Mouse (Mus musculus) G1E (cell line): ENCODE measurements around the gene Fam171a2. TPM values are rescaled to one million over a fixed set of nuclear protein-coding genes. Genes with fewer than 3 reads are reported as not detected.
"Not testable (repeated sequence)": the region's sequence is repeated elsewhere in the genome, so short reads cannot be mapped to it uniquely, and the experiment has no call there.

Source experiments
- ATAC-seq: 2 replicates; pipeline ENCODE4 v1.8.0; 2016; ENCODE audit warnings: mild to moderate bottlenecking; ENCODE audit not compliant: insufficient number of reproducible peaks, poor library complexity, low FRiP score, severe bottlenecking; ENCODE audit errors: extremely low read depth
- DNase-seq: peaks from one replicate; pipeline ENCODE4 v3.0.0; 2012; ENCODE audit warnings: low spot score
- H3K27me3 ChIP-seq: 2 replicates; pipeline ENCODE4 v1.6.1; 2012; ENCODE audit warnings: mild to moderate bottlenecking, low read length, inconsistent platforms; ENCODE audit not compliant: insufficient read depth
- H3K36me3 ChIP-seq: replicated peaks from 2 replicates; pipeline ENCODE3; 2012; ENCODE audit warnings: mild to moderate bottlenecking, inconsistent platforms
- H3K4me1 ChIP-seq: 2 replicates; pipeline ENCODE4 v1.6.1; 2012; ENCODE audit warnings: low read depth, low read length, inconsistent platforms, mixed read lengths; ENCODE audit not compliant: insufficient read depth
- H3K4me3 ChIP-seq: 2 replicates; pipeline ENCODE4 v1.5.1; 2012; ENCODE audit warnings: low read depth, mild to moderate bottlenecking, inconsistent platforms, low read length, moderate library complexity, mixed read lengths
- H3K9me3 ChIP-seq: replicated peaks from 2 replicates; pipeline ENCODE4 v1.6.1; 2012; ENCODE audit warnings: inconsistent platforms
- CTCF ChIP-seq: IDR thresholded peaks from 2 replicates; pipeline ENCODE4 v1.5.1; 2012; ENCODE audit warnings: low read depth, low read length, inconsistent platforms, mixed read lengths
- GATA1 ChIP-seq: IDR thresholded peaks from 2 replicates; pipeline ENCODE4 v1.6.1; 2012; ENCODE audit warnings: borderline replicate concordance, low read length, inconsistent platforms, mixed read lengths
- GATA2 ChIP-seq: IDR thresholded peaks from 2 replicates; pipeline ENCODE4 v1.6.1; 2012; ENCODE audit warnings: low read depth, low read length, inconsistent platforms, borderline replicate concordance
- POLR2AphosphoS5 ChIP-seq: IDR thresholded peaks from 2 replicates; pipeline ENCODE4 v1.6.1; 2012; ENCODE audit warnings: low read depth, low read length, inconsistent platforms; ENCODE audit not compliant: insufficient replicate concordance
- TAL1 ChIP-seq: conservative IDR thresholded peaks from 2 replicates; pipeline ENCODE4 v1.6.1; 2012; ENCODE audit warnings: low read depth, low read length, inconsistent platforms, mixed read lengths
- polyA plus RNA-seq: library from polyadenylated mRNA; stranded (reverse); fragments of >175 nt; gene quantifications from 2 replicates; pipeline ENCODE4 v1.2.3, GENCODE M21; 2012
- total RNA-seq, 2 experiments: library from RNA; stranded (forward) in 1 of 2; stranded (reverse) in 1 of 2; fragments of 200-1000 nt in 1 of 2; fragments of >200 nt in 1 of 2; fragmentation: Nextera tagmentation in 1 of 2; gene quantifications; 2 replicates each; pipeline ENCODE4 v1.2.3; 2014 to 2017

Fam171a2 gene
- total and polyA plus RNA-seq, 3 experiments, result 0.05 to 0.16 TPM; not detected in 1

- Histone ChIP-seq H3K27me3 (peaks cover 85% of the 10 kb centered on the region), H3K36me3 (no peaks in the 10 kb centered on the region), H3K4me1 (peaks cover 16% of the 10 kb centered on the region), H3K9me3 (no peaks in the 10 kb centered on the region), H3K4me3 (no peak overlapping the region)
- TF ChIP-seq TAL1 (no peak), GATA2 (no peak), POLR2AphosphoS5 (no peak), GATA1 (no peak), CTCF (no peak)
- DNase-seq (no peak), ATAC-seq (no peak)
These were observed 52.9 kb downstream of the Fam171a2 start for GRCm38 (mm10) chr11:102394421-102395124.

GRCm38 (mm10) chr11:102393719-102394420 is 53.6 kb downstream of the Fam171a2 start:
- ATAC-seq (no peak), DNase-seq (no peak)
- Histone ChIP-seq H3K36me3 (no peaks in the 10 kb centered on the region), H3K4me3 (no peak overlapping the region; the same call in 1 of the 2 replicates), H3K4me1 (peaks cover 16% of the 10 kb centered on the region), H3K9me3 (no peaks in the 10 kb centered on the region), H3K27me3 (peaks cover 78% of the 10 kb centered on the region)
- TF ChIP-seq CTCF, result no peak
- TF ChIP-seq GATA1, result no peak
- TF ChIP-seq GATA2, result no peak
- no peak for TF ChIP-seq POLR2AphosphoS5
- no peak for TF ChIP-seq TAL1

- ATAC-seq (no peak), DNase-seq (peak; percentile 71)
- Histone ChIP-seq H3K9me3 (no peaks in the 10 kb centered on the region), H3K27me3 (peaks cover 74% of the 10 kb centered on the region), H3K36me3 (no peaks in the 10 kb centered on the region), H3K4me3 (no peak within 1 kb of the TSS; the same call in 1 of the 2 replicates), H3K4me1 (peaks cover 16% of the 10 kb centered on the region)
- TF ChIP-seq POLR2AphosphoS5, result no peak
- no peak for TF ChIP-seq GATA2
- no peak for TF ChIP-seq TAL1
These were observed 54.2 kb downstream of the Fam171a2 start, which contains the start of gene Rundc3a for GRCm38 (mm10) chr11:102393238-102393634. Gene Rundc3a (plus strand): TSS chr11:102393403.

GRCm38 (mm10) chr11:102392441-102393237 is 54.8 kb downstream of the Fam171a2 start:
- no peak overlapping the region for H3K4me3 ChIP-seq

GRCm38 (mm10) chr11:102389436-102389835 is 58.0 kb downstream of the Fam171a2 start:
- not testable (repeated sequence) for H3K9me3 ChIP-seq, DNase-seq, H3K4me3 ChIP-seq, H3K36me3 ChIP-seq, ATAC-seq
- Histone ChIP-seq H3K4me1 (peaks cover 16% of the 10 kb centered on the region), H3K27me3 (peaks cover 57% of the 10 kb centered on the region)

More at GRCm38 (mm10) chr11:102392441-102393237, 54.8 kb downstream of the Fam171a2 start:
- no peak for ATAC-seq
- peaks cover 69% of the 10 kb centered on the region for H3K27me3 ChIP-seq
- no peak for TF ChIP-seq GATA2
- TF ChIP-seq CTCF, result no peak
- no peak for TF ChIP-seq GATA1
- TF ChIP-seq TAL1, result no peak
- no peak for TF ChIP-seq POLR2AphosphoS5
- H3K36me3 ChIP-seq, result no peaks in the 10 kb centered on the region
- no peaks in the 10 kb centered on the region for H3K9me3 ChIP-seq
- no peak for DNase-seq
- peaks cover 16% of the 10 kb centered on the region for H3K4me1 ChIP-seq

Other genes starting within 250 kb of the Fam171a2 start
- gene Hdac5, start 217.5 kb downstream of the Fam171a2 start, total RNA-seq (2014; fragmentation: Nextera tagmentation), result 20.5 and 30.7 TPM in 2 replicates
- 24.0 and 24.4 TPM in 2 replicates for gene Hdac5, start 217.5 kb downstream of the Fam171a2 start, total RNA-seq (2017)
- 42.8 and 48.2 TPM in 2 replicates for gene Hdac5, start 217.5 kb downstream of the Fam171a2 start, polyA plus RNA-seq
- 42.5 and 45.0 TPM in 2 replicates for gene BC030867, start 198.8 kb downstream of the Fam171a2 start, total RNA-seq (2014; fragmentation: Nextera tagmentation)
- gene BC030867, start 198.8 kb downstream of the Fam171a2 start, total RNA-seq (2017), result 4.9 and 5.7 TPM in 2 replicates
- gene BC030867, start 198.8 kb downstream of the Fam171a2 start, polyA plus RNA-seq, result 5.4 and 10.1 TPM in 2 replicates
- not detected in 2 replicates for gene Asb16, start 178.9 kb downstream of the Fam171a2 start, total RNA-seq (2014; fragmentation: Nextera tagmentation)
- 0.05 TPM in 1 of 2 replicates, not detected in the other for gene Asb16, start 178.9 kb downstream of the Fam171a2 start, total RNA-seq (2017)
- not detected in 2 replicates for gene Asb16, start 178.9 kb downstream of the Fam171a2 start, polyA plus RNA-seq
- 17.9 and 24.4 TPM in 2 replicates for gene Tmub2, start 162.8 kb downstream of the Fam171a2 start, total RNA-seq (2014; fragmentation: Nextera tagmentation)
- 30.3 and 32.4 TPM in 2 replicates for gene Tmub2, start 162.8 kb downstream of the Fam171a2 start, total RNA-seq (2017)
- 27.2 and 27.6 TPM in 2 replicates for gene Tmub2, start 162.8 kb downstream of the Fam171a2 start, polyA plus RNA-seq
- 24.4 and 29.9 TPM in 2 replicates for gene Atxn7l3, start 151.1 kb downstream of the Fam171a2 start, total RNA-seq (2014; fragmentation: Nextera tagmentation)
- gene Atxn7l3, start 151.1 kb downstream of the Fam171a2 start, total RNA-seq (2017), result 24.0 and 24.7 TPM in 2 replicates
- 60.0 and 65.2 TPM in 2 replicates for gene Atxn7l3, start 151.1 kb downstream of the Fam171a2 start, polyA plus RNA-seq
- 69.7 and 74.7 TPM in 2 replicates for gene Ubtf, start 127.9 kb downstream of the Fam171a2 start, total RNA-seq (2014; fragmentation: Nextera tagmentation)
- 133 and 151 TPM in 2 replicates for gene Ubtf, start 127.9 kb downstream of the Fam171a2 start, total RNA-seq (2017)
- gene Ubtf, start 127.9 kb downstream of the Fam171a2 start, polyA plus RNA-seq, result 179 and 180 TPM in 2 replicates
- gene Slc4a1, start 81.5 kb downstream of the Fam171a2 start, total RNA-seq (2014; fragmentation: Nextera tagmentation), result 5.9 and 596 TPM in 2 replicates
- gene Slc4a1, start 81.5 kb downstream of the Fam171a2 start, total RNA-seq (2017), result 1.1 and 1.5 TPM in 2 replicates
- gene Slc4a1, start 81.5 kb downstream of the Fam171a2 start, polyA plus RNA-seq, result 2.3 and 2.9 TPM in 2 replicates
- not detected in 2 replicates for gene Rundc3a, start 54.3 kb downstream of the Fam171a2 start, total RNA-seq (2014; fragmentation: Nextera tagmentation)
- 0.16 TPM in 1 of 2 replicates, not detected in the other for gene Rundc3a, start 54.3 kb downstream of the Fam171a2 start, total RNA-seq (2017)
- not detected in 2 replicates for gene Rundc3a, start 54.3 kb downstream of the Fam171a2 start, polyA plus RNA-seq
- 205 TPM in 2 replicates for gene Slc25a39, start 39.7 kb downstream of the Fam171a2 start, total RNA-seq (2014; fragmentation: Nextera tagmentation)
- gene Slc25a39, start 39.7 kb downstream of the Fam171a2 start, total RNA-seq (2017), result 55.3 and 55.9 TPM in 2 replicates
- gene Slc25a39, start 39.7 kb downstream of the Fam171a2 start, polyA plus RNA-seq, result 230 and 231 TPM in 2 replicates
- gene Grn, start 17.4 kb downstream of the Fam171a2 start, total RNA-seq (2014; fragmentation: Nextera tagmentation), result 45.8 and 46.0 TPM in 2 replicates
- 52.4 and 65.8 TPM in 2 replicates for gene Grn, start 17.4 kb downstream of the Fam171a2 start, total RNA-seq (2017)
- gene Grn, start 17.4 kb downstream of the Fam171a2 start, polyA plus RNA-seq, result 13.2 and 21.1 TPM in 2 replicates
- 27.3 and 37.6 TPM in 2 replicates for gene Itga2b, start 22.4 kb upstream of the Fam171a2 start, total RNA-seq (2014; fragmentation: Nextera tagmentation)
- 72.3 and 76.1 TPM in 2 replicates for gene Itga2b, start 22.4 kb upstream of the Fam171a2 start, total RNA-seq (2017)
- 23.5 and 27.8 TPM in 2 replicates for gene Itga2b, start 22.4 kb upstream of the Fam171a2 start, polyA plus RNA-seq
- gene Gpatch8, start 108.7 kb upstream of the Fam171a2 start, total RNA-seq (2014; fragmentation: Nextera tagmentation), result 52.1 and 69.2 TPM in 2 replicates
- 22.3 and 26.0 TPM in 2 replicates for gene Gpatch8, start 108.7 kb upstream of the Fam171a2 start, total RNA-seq (2017)
- gene Gpatch8, start 108.7 kb upstream of the Fam171a2 start, polyA plus RNA-seq, result 12.1 and 16.1 TPM in 2 replicates
- not detected in 2 replicates for gene Gm11627, start 131.8 kb upstream of the Fam171a2 start, total RNA-seq (2014; fragmentation: Nextera tagmentation)
- not detected in 2 replicates for gene Gm11627, start 131.8 kb upstream of the Fam171a2 start, total RNA-seq (2017)
- not detected in 2 replicates for gene Gm11627, start 131.8 kb upstream of the Fam171a2 start, polyA plus RNA-seq
- gene Fzd2, start 156.7 kb upstream of the Fam171a2 start, total RNA-seq (2014; fragmentation: Nextera tagmentation), result not detected in 2 replicates
- gene Fzd2, start 156.7 kb upstream of the Fam171a2 start, total RNA-seq (2017), result 0.06 TPM in 1 of 2 replicates, not detected in the other
- 0.02 TPM in 1 of 2 replicates, not detected in the other for gene Fzd2, start 156.7 kb upstream of the Fam171a2 start, polyA plus RNA-seq
- gene Meioc, start 216.0 kb upstream of the Fam171a2 start, total RNA-seq (2014; fragmentation: Nextera tagmentation), result not detected in 2 replicates
- 0.05 TPM in 1 of 2 replicates, not detected in the other for gene Meioc, start 216.0 kb upstream of the Fam171a2 start, total RNA-seq (2017)
- gene Meioc, start 216.0 kb upstream of the Fam171a2 start, polyA plus RNA-seq, result not detected in 2 replicates